Mouse (Mus musculus) T-helper 1 cell (primary cell): Measurements from ENCODE around the gene Sbk1.
"Not testable (repeated sequence)": the region's sequence is repeated elsewhere in the genome, so short reads cannot be mapped to it uniquely, and the experiment has no call there.

Experiments used
- in situ Hi-C: fragments of 300-600 bp; cut with MboI, MseI; formaldehyde crosslinking; loops from one replicate; pipeline ENCODE4 v1.15.1; 2025; ENCODE audit warnings: high pct_unique_total_duplicates

The Sbk1 gene

GRCm38 (mm10) chr7:126263964-126264363, 8.5 kb upstream of the Sbk1 start:
- in situ Hi-C loops, result loop anchor here (5.0 kb wide), 1 partner anchor 38 kb away; no protein-coding TSS in a partner anchor

- in situ Hi-C loops, result no loop called here
These were observed 6.5 kb upstream of the Sbk1 start for GRCm38 (mm10) chr7:126265949-126266348.

- in situ Hi-C loops, result no loop called here
These were observed 6.0 kb upstream of the Sbk1 start for GRCm38 (mm10) chr7:126266372-126266870.

GRCm38 (mm10) chr7:126267606-126268005, 4.8 kb upstream of the Sbk1 start:
- in situ Hi-C loops, result no loop called here

GRCm38 (mm10) chr7:126272770-126273311, 422 bp downstream of the Sbk1 start:
- in situ Hi-C loops, result no loop called here

GRCm38 (mm10) chr7:126273351-126274042, 1.1 kb downstream of the Sbk1 start:
- in situ Hi-C loops, result no loop called here

- in situ Hi-C loops, result no loop called here
These were observed 1.7 kb downstream of the Sbk1 start for GRCm38 (mm10) chr7:126274137-126274536.

GRCm38 (mm10) chr7:126274626-126275025, 2.2 kb downstream of the Sbk1 start:
- in situ Hi-C loops, result no loop called here

GRCm38 (mm10) chr7:126275711-126276110, 3.3 kb downstream of the Sbk1 start:
- in situ Hi-C loops, result no loop called here

- in situ Hi-C loops, result no loop called here
These were observed 3.9 kb downstream of the Sbk1 start for GRCm38 (mm10) chr7:126276297-126276696.

GRCm38 (mm10) chr7:126277536-126278295, 5.3 kb downstream of the Sbk1 start:
- in situ Hi-C loops, result no loop called here

GRCm38 (mm10) chr7:126278799-126279198, 6.4 kb downstream of the Sbk1 start:
- in situ Hi-C loops, result no loop called here

- in situ Hi-C loops, result no loop called here
These were observed 7.5 kb downstream of the Sbk1 start for GRCm38 (mm10) chr7:126279774-126280482.

GRCm38 (mm10) chr7:126280696-126281095, 8.3 kb downstream of the Sbk1 start:
- in situ Hi-C loops, result no loop called here

GRCm38 (mm10) chr7:126281876-126282682, 9.7 kb downstream of the Sbk1 start:
- in situ Hi-C loops, result no loop called here

GRCm38 (mm10) chr7:126282683-126282990, 10.2 kb downstream of the Sbk1 start:
- in situ Hi-C loops, result not testable (repeated sequence)

- in situ Hi-C loops, result no loop called here
These were observed 11.6 kb downstream of the Sbk1 start for GRCm38 (mm10) chr7:126284021-126284420.

GRCm38 (mm10) chr7:126284441-126284840, 12.0 kb downstream of the Sbk1 start:
- in situ Hi-C loops, result no loop called here

GRCm38 (mm10) chr7:126284865-126285264, 12.4 kb downstream of the Sbk1 start:
- in situ Hi-C loops, result no loop called here

- in situ Hi-C loops, result no loop called here
These were observed 13.1 kb downstream of the Sbk1 start for GRCm38 (mm10) chr7:126285293-126286211.
